Mouse (Mus musculus): ENCODE measurements around the gene Clptm1.

DNA sequence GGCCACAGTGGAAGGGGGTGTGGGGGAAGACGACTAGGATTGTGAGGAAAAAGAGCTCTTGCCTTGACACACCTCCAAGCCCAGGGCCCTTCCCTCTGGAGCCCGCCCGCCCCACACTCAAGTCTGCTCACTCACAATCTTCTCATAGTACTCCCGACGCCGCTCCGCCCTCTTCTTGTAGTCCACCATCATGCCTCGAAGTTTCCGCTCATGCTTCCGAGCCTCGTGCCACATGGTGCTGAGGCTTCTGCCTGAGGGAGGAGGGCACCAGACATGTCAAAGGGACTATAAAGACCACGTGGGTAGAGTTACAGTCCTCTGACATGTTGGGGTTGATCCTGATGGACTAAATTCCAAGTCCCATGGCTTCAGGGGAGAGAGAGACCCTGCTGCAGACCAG is 61.8 kb downstream of the Clptm1 start:
- TF ChIP-seq CTCF (IDR thresholded peaks at IDR 0.05; ENCODE audit: low read depth) (no peak), EP300 (IDR thresholded peaks at IDR 0.05; ENCODE audit: low read depth) (no peak)
